Mouse (Mus musculus): ENCODE results near the gene L2hgdh. TPM values are rescaled to one million over a fixed set of nuclear protein-coding genes. Genes with fewer than 3 reads are reported as not detected.

The L2hgdh gene
- polyA plus RNA-seq, 1 experiment from 2014 or later: 21.3 TPM

- Histone ChIP-seq H3K27me3 (replicated peaks; ENCODE audit: control insufficient read depth, insufficient read depth, low read length) (no peaks in the 10 kb centered on the region), H3K9me3 (ENCODE audit: control insufficient read depth, low read length) (no peaks in the 10 kb centered on the region), H3K4me2 (ENCODE audit: low read depth, low read length) (no peak overlapping the region), H3K4me1 (ENCODE audit: control insufficient read depth, insufficient read depth, low read length) (no peaks in the 10 kb centered on the region), H3K9ac (ENCODE audit: low read depth, low read length) (no peak overlapping the region), H3K4me3 (ENCODE audit: low read length) (no peak overlapping the region), H3K36me3 (ENCODE audit: control insufficient read depth, insufficient read depth, low read length) (no peaks in the 10 kb centered on the region), H3K27ac (ENCODE audit: low read length) (peak overlapping the region; percentile 46; the same call in 1 of the 2 replicates)
- peak; percentile 98 for ATAC-seq
- WGBS: 61% methylated on average over 11 of the region's 11 CpGs
Observed at GRCm38 (mm10) chr12:69704799-69705458, 19.7 kb downstream of the L2hgdh start.

- no peak overlapping the region for H3K9ac ChIP-seq (ENCODE audit: low read depth, low read length)
- H3K4me2 ChIP-seq (ENCODE audit: low read depth, low read length): no peak overlapping the region
- ATAC-seq: no peak
- H3K27ac ChIP-seq (ENCODE audit: low read length): no peak overlapping the region
- H3K36me3 ChIP-seq (ENCODE audit: control insufficient read depth, insufficient read depth, low read length): no peaks in the 10 kb centered on the region
- H3K4me3 ChIP-seq (ENCODE audit: low read length): no peak overlapping the region
- 79% methylated on average over 6 of the region's 6 CpGs for WGBS
- no peaks in the 10 kb centered on the region for H3K4me1 ChIP-seq (ENCODE audit: control insufficient read depth, insufficient read depth, low read length)
- H3K9me3 ChIP-seq (ENCODE audit: control insufficient read depth, low read length): no peaks in the 10 kb centered on the region
- H3K27me3 ChIP-seq (replicated peaks; ENCODE audit: control insufficient read depth, insufficient read depth, low read length): no peaks in the 10 kb centered on the region
Observed at GRCm38 (mm10) chr12:69698352-69698751, 26.3 kb downstream of the L2hgdh start.

DNA sequence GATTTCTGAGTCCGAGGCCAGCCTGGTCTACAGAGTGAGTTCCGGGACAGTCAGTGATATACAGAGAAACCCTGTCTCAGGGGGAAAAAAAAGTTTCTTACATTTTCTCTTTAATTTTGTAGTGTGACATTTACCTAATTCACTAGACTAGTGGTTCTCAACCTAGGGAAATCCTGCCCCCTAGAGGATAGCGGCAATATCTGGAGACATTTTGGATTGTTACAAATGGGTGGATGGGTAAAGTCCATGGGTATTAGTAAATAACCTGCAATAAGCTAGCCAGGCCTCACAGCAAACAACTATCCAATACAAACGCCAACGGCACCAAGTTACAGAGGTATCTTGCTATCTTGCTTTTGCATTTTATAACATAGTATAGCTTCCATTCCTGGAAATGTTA lies 27.9 kb downstream of the L2hgdh start:
- no peaks in the 10 kb centered on the region for H3K9me3 ChIP-seq (ENCODE audit: control insufficient read depth, low read length)
- peak; percentile 38; the same call in 1 of the 2 replicates for ATAC-seq
- WGBS: 77% methylated on average over 5 of the region's 5 CpGs
- no peaks in the 10 kb centered on the region for H3K36me3 ChIP-seq (ENCODE audit: control insufficient read depth, insufficient read depth, low read length)
- H3K27me3 ChIP-seq (replicated peaks; ENCODE audit: control insufficient read depth, insufficient read depth, low read length): no peaks in the 10 kb centered on the region
- H3K4me2 ChIP-seq (ENCODE audit: low read depth, low read length): no peak overlapping the region
- no peak overlapping the region for H3K27ac ChIP-seq (ENCODE audit: low read length)
- H3K4me3 ChIP-seq (ENCODE audit: low read length): no peak overlapping the region
- no peak overlapping the region for H3K9ac ChIP-seq (ENCODE audit: low read depth, low read length)
- H3K4me1 ChIP-seq (ENCODE audit: control insufficient read depth, insufficient read depth, low read length): no peaks in the 10 kb centered on the region

GRCm38 (mm10) chr12:69693471-69693870 lies 31.2 kb downstream of the L2hgdh start:
- no peak overlapping the region for H3K4me3 ChIP-seq (ENCODE audit: low read length)
- H3K4me2 ChIP-seq (ENCODE audit: low read depth, low read length): no peak overlapping the region
- no peak overlapping the region for H3K27ac ChIP-seq (ENCODE audit: low read length)
- 86% methylated on average over 17 of the region's 17 CpGs for WGBS
- ATAC-seq: no peak
- no peak overlapping the region for H3K9ac ChIP-seq (ENCODE audit: low read depth, low read length)
- no peaks in the 10 kb centered on the region for H3K4me1 ChIP-seq (ENCODE audit: control insufficient read depth, insufficient read depth, low read length)
- no peaks in the 10 kb centered on the region for H3K36me3 ChIP-seq (ENCODE audit: control insufficient read depth, insufficient read depth, low read length)
- no peaks in the 10 kb centered on the region for H3K27me3 ChIP-seq (replicated peaks; ENCODE audit: control insufficient read depth, insufficient read depth, low read length)
- no peaks in the 10 kb centered on the region for H3K9me3 ChIP-seq (ENCODE audit: control insufficient read depth, low read length)

DNA sequence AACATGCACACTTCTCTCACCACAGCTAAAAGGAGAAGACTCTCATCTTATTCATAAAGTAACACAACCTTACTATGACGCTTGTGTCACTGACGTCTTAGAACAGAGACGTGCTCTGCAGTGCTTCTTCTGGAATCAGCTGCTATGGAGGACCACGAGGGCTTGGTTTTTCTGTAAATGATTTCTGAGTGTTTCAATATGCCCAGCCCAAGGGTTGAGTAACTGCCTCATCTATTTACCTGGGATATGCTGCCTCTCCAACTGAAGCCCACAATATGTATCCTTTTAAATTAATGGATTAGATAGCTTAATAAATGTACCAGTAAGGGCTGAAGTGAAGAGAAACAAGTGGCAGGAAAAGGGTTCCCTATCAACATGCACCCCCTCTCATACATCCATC lies 34.0 kb downstream of the L2hgdh start:
- no peak overlapping the region for H3K9ac ChIP-seq (ENCODE audit: low read depth, low read length)
- no peak overlapping the region for H3K27ac ChIP-seq (ENCODE audit: low read length)
- no peaks in the 10 kb centered on the region for H3K9me3 ChIP-seq (ENCODE audit: control insufficient read depth, low read length)
- no peak overlapping the region for H3K4me3 ChIP-seq (ENCODE audit: low read length)
- no peaks in the 10 kb centered on the region for H3K27me3 ChIP-seq (replicated peaks; ENCODE audit: control insufficient read depth, insufficient read depth, low read length)
- H3K4me2 ChIP-seq (ENCODE audit: low read depth, low read length): no peak overlapping the region
- ATAC-seq: no peak
- H3K4me1 ChIP-seq (ENCODE audit: control insufficient read depth, insufficient read depth, low read length): no peaks in the 10 kb centered on the region
- 88% methylated on average over 4 of the region's 4 CpGs for WGBS
- H3K36me3 ChIP-seq (ENCODE audit: control insufficient read depth, insufficient read depth, low read length): no peaks in the 10 kb centered on the region

DNA sequence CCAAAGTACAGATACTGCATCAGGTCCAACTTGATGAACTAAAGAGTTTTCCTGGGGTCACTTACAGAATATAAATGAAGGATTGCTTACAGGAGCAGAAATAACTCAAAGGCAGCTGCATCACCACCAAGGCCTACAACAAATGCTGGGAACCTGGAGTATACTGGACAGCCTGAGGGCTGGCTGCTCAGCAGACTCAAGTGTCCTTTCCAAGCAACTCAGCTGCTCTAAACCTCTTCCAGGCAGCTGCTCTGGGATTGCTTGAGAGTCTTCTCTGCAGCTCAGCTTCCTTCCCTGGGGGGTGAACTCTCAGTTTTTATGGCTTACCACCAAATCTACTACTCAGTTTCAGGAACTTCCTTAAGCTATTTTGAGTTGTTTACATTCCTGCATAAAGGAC lies 35.6 kb downstream of the L2hgdh start:
- H3K4me3 ChIP-seq (ENCODE audit: low read length): no peak overlapping the region
- H3K9me3 ChIP-seq (ENCODE audit: control insufficient read depth, low read length): no peaks in the 10 kb centered on the region
- H3K27me3 ChIP-seq (replicated peaks; ENCODE audit: control insufficient read depth, insufficient read depth, low read length): no peaks in the 10 kb centered on the region
- no peaks in the 10 kb centered on the region for H3K4me1 ChIP-seq (ENCODE audit: control insufficient read depth, insufficient read depth, low read length)
- H3K36me3 ChIP-seq (ENCODE audit: control insufficient read depth, insufficient read depth, low read length): no peaks in the 10 kb centered on the region
- no peak overlapping the region for H3K9ac ChIP-seq (ENCODE audit: low read depth, low read length)
- no peak overlapping the region for H3K27ac ChIP-seq (ENCODE audit: low read length)
- no peak for ATAC-seq
- no peak overlapping the region for H3K4me2 ChIP-seq (ENCODE audit: low read depth, low read length)

DNA sequence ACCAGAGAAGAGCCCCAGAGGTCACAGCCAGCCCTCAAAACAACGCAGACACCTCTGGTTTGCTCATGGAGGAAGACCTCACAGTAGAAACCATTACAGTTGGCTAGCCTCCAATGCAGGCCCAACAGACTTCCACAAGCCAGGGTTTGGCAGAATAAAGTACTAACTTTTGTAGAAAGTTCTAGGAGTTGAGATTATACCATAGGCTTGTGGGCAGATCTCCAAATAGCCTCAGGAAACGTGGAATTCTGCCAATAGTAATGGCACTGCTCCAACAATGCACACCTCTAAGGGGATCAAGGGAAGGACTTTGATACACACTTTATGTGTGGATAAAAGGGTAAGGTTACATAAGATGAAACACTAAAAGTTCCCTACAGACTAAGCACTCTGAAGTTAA lies 36.3 kb downstream of the L2hgdh start:
- H3K27ac ChIP-seq (ENCODE audit: low read length): no peak overlapping the region

DNA sequence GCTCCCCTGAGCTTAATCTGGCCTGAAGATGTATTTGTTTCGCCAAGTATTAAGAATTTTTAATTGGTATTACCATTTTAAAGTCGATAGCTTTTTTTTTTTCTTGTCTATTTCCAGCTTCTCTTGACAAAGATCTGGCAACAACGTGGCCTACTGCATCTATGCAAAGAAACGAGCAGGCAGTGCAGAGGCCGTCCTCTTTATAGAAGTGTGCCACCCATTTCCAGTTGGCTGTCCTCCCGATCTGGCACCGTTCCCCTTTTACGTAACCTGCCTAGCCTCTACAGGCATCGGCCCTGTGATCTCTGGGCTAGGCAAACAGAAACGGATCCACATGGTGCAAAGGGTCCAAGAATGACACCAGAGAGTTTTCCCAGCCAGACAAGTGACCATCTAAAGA lies 41.1 kb downstream of the L2hgdh start:
- no peak overlapping the region for H3K9ac ChIP-seq (ENCODE audit: low read depth, low read length)
- H3K27ac ChIP-seq (ENCODE audit: low read length): no peak overlapping the region
- H3K4me3 ChIP-seq (ENCODE audit: low read length): no peak overlapping the region
- H3K4me1 ChIP-seq (ENCODE audit: control insufficient read depth, insufficient read depth, low read length): peaks cover 11% of the 10 kb centered on the region
- no peaks in the 10 kb centered on the region for H3K27me3 ChIP-seq (replicated peaks; ENCODE audit: control insufficient read depth, insufficient read depth, low read length)
- no peaks in the 10 kb centered on the region for H3K36me3 ChIP-seq (ENCODE audit: control insufficient read depth, insufficient read depth, low read length)
- H3K9me3 ChIP-seq (ENCODE audit: control insufficient read depth, low read length): no peaks in the 10 kb centered on the region
- no peak for ATAC-seq
- WGBS: 47% methylated on average over 10 of the region's 10 CpGs
- no peak overlapping the region for H3K4me2 ChIP-seq (ENCODE audit: low read depth, low read length)

More for the DNA sequence above, 36.3 kb downstream of the L2hgdh start:
- H3K36me3 ChIP-seq (ENCODE audit: control insufficient read depth, insufficient read depth, low read length): no peaks in the 10 kb centered on the region
- ATAC-seq: peak; percentile 37
- H3K4me2 ChIP-seq (ENCODE audit: low read depth, low read length): no peak overlapping the region
- no peaks in the 10 kb centered on the region for H3K27me3 ChIP-seq (replicated peaks; ENCODE audit: control insufficient read depth, insufficient read depth, low read length)
- H3K9me3 ChIP-seq (ENCODE audit: control insufficient read depth, low read length): no peaks in the 10 kb centered on the region
- no peak overlapping the region for H3K9ac ChIP-seq (ENCODE audit: low read depth, low read length)
- peaks cover 4% of the 10 kb centered on the region; the same call in 1 of the 2 replicates for H3K4me1 ChIP-seq (ENCODE audit: control insufficient read depth, insufficient read depth, low read length)
- no peak overlapping the region for H3K4me3 ChIP-seq (ENCODE audit: low read length)
- WGBS: 53% methylated on average over 2 of the region's 2 CpGs

DNA sequence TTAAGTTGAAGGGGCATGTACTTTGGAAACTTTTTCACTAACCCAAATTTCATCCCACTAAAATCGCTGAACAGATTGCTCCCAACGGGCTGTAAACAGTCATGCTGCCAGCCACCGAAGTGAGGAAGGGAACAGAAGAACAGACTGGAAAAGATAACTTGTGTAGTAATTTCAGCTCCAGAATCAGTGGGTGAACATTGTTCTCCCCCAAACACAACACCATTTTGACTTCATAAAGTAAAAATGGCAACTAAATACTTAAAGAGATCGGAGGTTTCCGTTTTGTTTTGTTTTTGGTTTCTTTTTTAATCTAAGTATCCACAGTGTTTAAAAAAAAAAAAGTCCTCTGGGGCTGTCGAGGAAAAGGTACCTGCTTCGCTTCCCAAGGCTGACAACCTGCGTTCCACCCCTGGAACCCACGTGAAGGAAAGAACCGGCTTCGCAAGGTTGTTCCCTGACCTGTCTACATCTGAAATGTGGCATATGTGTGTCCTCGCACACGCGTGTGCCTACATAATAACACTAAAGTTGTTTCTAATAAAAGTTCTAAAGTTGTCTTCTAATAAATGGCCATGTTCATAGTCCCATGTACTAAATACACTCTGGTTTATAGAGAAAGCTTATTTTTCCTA lies 41.8 kb downstream of the L2hgdh start:
- Histone ChIP-seq H3K36me3 (ENCODE audit: control insufficient read depth, insufficient read depth, low read length) (no peaks in the 10 kb centered on the region), H3K9ac (ENCODE audit: low read depth, low read length) (no peak overlapping the region), H3K4me2 (ENCODE audit: low read depth, low read length) (peak overlapping the region; percentile 42), H3K27me3 (replicated peaks; ENCODE audit: control insufficient read depth, insufficient read depth, low read length) (no peaks in the 10 kb centered on the region), H3K4me3 (ENCODE audit: low read length) (peak overlapping the region; percentile 20; the same call in 1 of the 2 replicates), H3K27ac (ENCODE audit: low read length) (no peak overlapping the region), H3K9me3 (ENCODE audit: control insufficient read depth, low read length) (no peaks in the 10 kb centered on the region), H3K4me1 (ENCODE audit: control insufficient read depth, insufficient read depth, low read length) (peaks cover 11% of the 10 kb centered on the region)
- ATAC-seq: no peak
- WGBS: 40% methylated on average over 14 of the region's 14 CpGs
